Mouse (Mus musculus) embryonic stem cell, embryonic (primary cell): ENCODE measurements around the gene Cd93.

Experiments used
- CTCF ChIA-PET, 4 experiments: fragments of 300-600 bp in 2 of 4; fragments of 350-600 bp in 2 of 4; sonication (Branson Sonifier 250); formaldehyde crosslinking; loops; one replicate each; lab custom pipeline; 2022; ENCODE audit warnings: inconsistent platforms in 2 of 4; lab: Charles Lee
- POLR2A ChIA-PET, 4 experiments: fragments of 300-600 bp in 2 of 4; fragments of 350-600 bp in 2 of 4; sonication (Branson Sonifier 250); formaldehyde crosslinking; loops; one replicate each; lab custom pipeline; 2022; ENCODE audit warnings: antibody characterized with exemption in 4 of 4, inconsistent platforms in 1 of 4; lab: Charles Lee

Gene Cd93

DNA sequence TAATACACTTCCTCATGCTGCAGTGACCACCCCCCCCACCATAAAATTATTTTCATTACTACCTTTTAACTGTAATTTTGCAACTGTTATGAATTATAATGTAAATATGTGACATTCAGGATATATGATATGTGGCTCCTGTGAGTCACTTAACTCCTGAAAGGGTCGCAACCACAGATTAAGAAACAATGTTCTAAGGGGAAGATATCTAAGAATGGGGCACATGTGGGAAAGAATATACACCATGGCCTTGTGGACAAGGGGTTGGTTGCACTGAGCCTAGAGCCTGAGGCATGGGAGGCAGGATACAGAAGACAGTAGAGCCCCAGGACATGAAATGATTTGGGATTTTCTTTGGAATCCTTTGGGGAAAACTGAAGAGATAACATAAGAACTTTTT is 2.3 kb upstream of the Cd93 start:
- POLR2A ChIA-PET = no interaction called here

GRCm38 (mm10) chr2:148444472-148444871 is 1.1 kb upstream of the Cd93 start:
- CTCF ChIA-PET = interaction anchor here in 1 of 4 experiments (0.6 kb wide), 1 partner anchor 307 kb away, joined by 4 read pairs; no protein-coding TSS in a partner anchor
- POLR2A ChIA-PET = interaction anchor here in 1 of 4 experiments (0.8 kb wide), 1 partner anchor 389 kb away, joined by 3 read pairs; no protein-coding TSS in a partner anchor

More for the DNA sequence above, 2.3 kb upstream of the Cd93 start:
- CTCF ChIA-PET = no interaction called here

DNA sequence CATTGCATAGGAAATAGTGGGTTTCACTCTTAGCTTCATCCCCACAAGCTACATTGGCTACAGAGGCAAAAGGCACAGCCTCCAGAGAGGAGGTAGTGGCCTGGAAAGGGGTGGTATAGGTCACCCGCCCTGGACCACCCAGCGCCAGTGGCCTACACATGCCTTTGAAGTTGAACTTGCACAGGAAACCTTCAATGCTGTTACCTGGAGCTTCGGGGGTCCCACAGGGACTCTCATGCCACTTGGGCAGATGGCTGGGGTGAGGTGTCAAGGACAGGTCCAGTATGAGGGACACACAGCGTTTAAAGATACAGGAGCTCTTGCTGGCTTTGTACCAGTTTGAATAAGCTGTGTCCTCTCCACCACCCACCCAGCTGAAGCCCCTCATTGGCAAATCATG is 653 bp downstream of the Cd93 start:
- ChIA-PET CTCF (no interaction called here), POLR2A (no interaction called here)

- ChIA-PET CTCF (no interaction called here), POLR2A (no interaction called here)
Observed at GRCm38 (mm10) chr2:148442172-148442571, 1.2 kb downstream of the Cd93 start.

- ChIA-PET CTCF (no interaction called here), POLR2A (no interaction called here)
Observed at GRCm38 (mm10) chr2:148441421-148441820, 1.9 kb downstream of the Cd93 start.

- CTCF ChIA-PET = no interaction called here
- POLR2A ChIA-PET = interaction anchor here in 1 of 4 experiments (0.6 kb wide), 1 partner anchor 50 kb away, joined by 3 read pairs; no protein-coding TSS in a partner anchor
Observed at GRCm38 (mm10) chr2:148439691-148440276, 3.6 kb downstream of the Cd93 start.

DNA sequence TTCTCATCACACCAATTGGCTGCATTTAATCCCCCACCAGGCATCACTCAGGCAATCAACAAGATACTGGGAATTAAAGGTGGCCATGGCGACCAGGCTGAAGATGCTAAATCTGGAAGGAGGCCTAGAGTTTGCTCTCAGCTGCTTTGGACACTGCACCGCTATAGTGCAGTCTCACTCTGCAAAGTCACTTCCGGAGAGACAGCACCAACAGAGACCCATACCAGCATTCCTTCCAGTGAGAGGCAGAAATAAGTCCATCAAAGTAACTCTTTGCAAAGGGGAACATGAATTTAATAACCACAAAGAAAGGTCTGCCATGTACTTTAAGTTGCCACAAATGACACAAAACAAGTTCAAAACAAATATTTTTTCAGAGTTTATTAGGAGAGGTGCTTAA is 7.1 kb downstream of the Cd93 start:
- POLR2A ChIA-PET = no interaction called here
- CTCF ChIA-PET = no interaction called here

GRCm38 (mm10) chr2:148432346-148432745 is 11.0 kb downstream of the Cd93 start:
- ChIA-PET CTCF (no interaction called here), POLR2A (no interaction called here)

DNA sequence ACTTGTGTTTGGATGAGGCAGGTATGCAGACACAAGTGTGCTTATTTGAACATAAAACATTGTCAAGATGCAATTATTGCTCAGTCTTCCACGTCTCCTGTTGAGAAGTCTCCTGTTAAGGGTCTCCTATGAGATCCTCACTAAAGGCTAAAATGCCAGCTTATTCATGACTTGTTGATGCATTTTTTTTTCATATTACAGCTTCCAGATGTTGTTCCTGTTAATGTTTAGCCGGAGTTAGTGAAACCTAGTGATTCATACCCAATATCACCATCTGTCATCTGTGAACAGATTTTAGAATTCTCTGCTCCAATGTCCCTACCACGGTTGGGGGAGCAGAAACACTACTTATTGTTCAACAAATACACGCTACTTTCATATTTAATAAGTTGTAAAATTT is 12.4 kb downstream of the Cd93 start:
- POLR2A ChIA-PET = no interaction called here
- CTCF ChIA-PET = no interaction called here

GRCm38 (mm10) chr2:148429001-148429505 is 14.3 kb downstream of the Cd93 start:
- ChIA-PET CTCF (interaction anchor here in 1 of 4 experiments (0.6 kb wide), 1 partner anchor 21 kb away, joined by 3 read pairs; no protein-coding TSS in a partner anchor), POLR2A (interaction anchor here in 1 of 4 experiments (0.7 kb wide), 1 partner anchor 241 kb away, joined by 7 read pairs; no protein-coding TSS in a partner anchor)

GRCm38 (mm10) chr2:148428523-148428922 is 14.8 kb downstream of the Cd93 start:
- ChIA-PET CTCF (no interaction called here), POLR2A (no interaction called here)

GRCm38 (mm10) chr2:148427553-148427952 is 15.8 kb downstream of the Cd93 start:
- ChIA-PET POLR2A (no interaction called here), CTCF (no interaction called here)

DNA sequence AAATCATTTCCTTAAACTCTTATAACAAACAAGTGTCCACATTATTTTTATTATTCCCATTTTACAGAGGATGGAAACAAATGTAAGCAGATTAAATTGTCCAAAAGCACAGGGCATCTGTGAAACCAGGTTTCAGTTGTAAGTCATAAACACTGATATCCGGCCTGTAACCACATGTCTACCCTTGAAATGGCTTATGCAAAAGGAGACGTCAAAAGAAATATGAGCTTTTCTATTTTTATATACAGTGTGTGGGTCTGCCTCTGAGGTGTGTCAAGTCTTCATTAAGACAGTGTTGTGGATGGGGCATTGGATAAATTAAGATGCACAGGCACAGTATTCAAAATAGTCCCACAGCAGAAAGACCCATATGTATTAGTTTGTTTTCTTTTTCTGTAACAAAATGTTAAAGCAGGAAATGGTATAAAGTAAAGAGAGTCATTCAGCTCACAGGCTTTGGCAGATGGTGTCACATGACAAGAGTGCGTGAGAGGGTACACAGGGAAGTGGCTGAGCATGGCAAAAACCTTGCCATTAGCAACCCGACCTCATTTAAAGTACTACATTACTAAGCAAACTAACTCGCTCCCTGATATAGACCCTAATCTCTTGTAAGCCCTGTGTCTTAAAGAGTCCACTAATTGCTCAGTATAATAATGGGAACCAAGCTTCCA is 17.5 kb downstream of the Cd93 start:
- POLR2A ChIA-PET = no interaction called here
- CTCF ChIA-PET = no interaction called here

DNA sequence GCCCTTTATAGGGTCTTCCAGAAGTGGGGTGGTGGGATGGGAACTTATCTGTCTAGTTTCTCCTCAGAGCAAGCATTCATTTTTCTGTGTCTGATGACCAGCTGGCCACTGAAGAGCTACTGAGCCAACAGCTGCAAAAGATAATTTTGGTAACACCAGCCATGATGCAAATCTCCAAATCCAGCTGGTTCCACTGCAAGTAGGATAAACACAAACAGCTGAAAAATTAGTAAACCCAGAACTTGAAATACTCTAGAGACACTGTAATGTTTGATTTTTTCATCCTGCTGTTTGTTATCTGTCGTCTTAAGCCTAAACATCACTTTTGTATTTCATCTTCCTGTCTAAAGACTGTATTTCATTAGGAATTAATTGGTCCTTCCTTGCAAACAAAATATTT is 21.7 kb downstream of the Cd93 start:
- POLR2A ChIA-PET = interaction anchor here in 1 of 4 experiments (0.7 kb wide), 1 partner anchor 321 kb away, joined by 5 read pairs; no protein-coding TSS in a partner anchor
- CTCF ChIA-PET = interaction anchor here in 1 of 4 experiments (0.7 kb wide), 1 partner anchor 525 kb away, joined by 3 read pairs; no protein-coding TSS in a partner anchor

DNA sequence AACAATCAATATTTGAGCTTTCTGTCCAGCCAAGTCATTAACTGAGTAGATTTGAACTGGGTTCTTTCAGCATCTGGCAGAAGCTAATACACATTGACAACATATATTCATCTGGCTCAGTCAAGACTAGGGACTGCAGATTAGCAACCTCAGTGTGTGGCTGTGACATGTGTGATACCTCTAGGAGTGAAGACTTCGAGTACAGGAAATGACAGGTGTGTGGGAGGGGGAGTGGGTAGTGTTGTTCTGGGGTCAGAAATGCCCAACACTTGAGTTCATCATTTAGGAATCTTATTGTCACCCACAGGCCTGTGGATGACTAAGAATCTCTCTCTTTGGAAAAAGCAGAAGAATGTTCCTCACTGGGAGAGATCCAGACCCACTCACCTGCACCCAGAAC is 22.3 kb downstream of the Cd93 start:
- CTCF ChIA-PET = no interaction called here
- POLR2A ChIA-PET = no interaction called here

DNA sequence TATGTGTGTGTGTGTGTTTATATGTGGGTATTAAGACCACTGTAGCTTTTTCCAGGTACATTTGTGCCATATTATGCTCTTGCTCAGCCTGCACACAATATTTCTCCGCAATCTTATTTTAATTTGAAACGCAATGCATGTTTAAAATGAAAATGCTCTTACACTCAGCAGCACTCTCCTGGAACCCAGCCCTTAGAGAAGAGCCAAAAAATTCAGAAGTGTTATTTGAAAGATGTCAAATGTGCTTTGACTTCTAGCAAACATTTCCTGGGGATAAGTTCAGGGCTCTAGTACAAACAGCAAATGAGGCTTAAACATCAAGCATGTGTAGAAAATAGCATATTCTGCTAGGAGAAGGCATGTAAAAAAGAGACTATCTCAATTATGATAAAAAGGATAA is 23.6 kb downstream of the Cd93 start:
- POLR2A ChIA-PET = no interaction called here
- CTCF ChIA-PET = no interaction called here

DNA sequence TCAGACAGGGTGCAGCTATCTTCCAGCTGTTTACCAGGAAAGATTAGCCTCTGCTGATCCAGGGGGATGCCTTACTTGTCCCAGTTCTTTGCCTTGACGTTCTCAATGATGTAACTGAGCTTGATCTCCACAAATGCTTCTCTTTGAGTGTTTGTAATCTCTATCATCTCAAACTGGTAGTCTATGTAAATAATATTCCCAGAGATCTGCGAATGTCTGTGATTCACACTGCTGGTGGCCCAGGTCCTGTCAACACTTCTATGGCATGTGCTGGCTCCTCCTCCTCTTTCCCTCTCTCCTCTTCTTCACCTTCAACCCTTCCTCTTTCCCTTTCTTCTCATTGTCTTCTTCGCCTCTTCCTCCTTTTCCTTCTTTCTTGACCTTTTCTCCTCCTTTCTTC is 24.2 kb downstream of the Cd93 start:
- CTCF ChIA-PET = interaction anchor here in 1 of 4 experiments (0.6 kb wide), 1 partner anchor 10 kb away, joined by 5 read pairs; no protein-coding TSS in a partner anchor
- POLR2A ChIA-PET = interaction anchor here in 1 of 4 experiments (0.9 kb wide), 1 partner anchor 11 kb away, joined by 3 read pairs; the partner anchor contains the start of gene Thbd

DNA sequence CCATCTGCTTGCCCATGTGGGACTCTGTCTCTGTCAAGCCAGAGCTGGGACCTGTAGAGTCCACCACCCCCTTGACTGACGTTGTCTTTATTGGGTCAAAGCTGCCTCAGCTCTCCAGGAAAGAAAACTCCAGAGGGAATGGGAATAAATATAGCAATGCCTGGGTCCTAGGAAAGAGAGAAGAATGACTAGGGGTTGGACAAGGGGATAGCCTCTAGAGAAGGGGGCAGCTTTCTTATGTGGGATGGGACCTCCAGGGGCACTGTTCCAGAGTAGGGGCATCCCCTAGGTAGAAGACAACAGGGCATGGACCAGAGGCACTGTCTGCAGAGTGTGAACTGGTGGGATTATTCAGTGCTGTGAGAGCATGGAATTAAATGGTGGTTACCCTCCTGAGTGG is 33.5 kb downstream of the Cd93 start:
- POLR2A ChIA-PET = interaction anchor here in 2 of 4 experiments (0.6 to 3.5 kb wide), 6 partner anchors 9 to 437 kb away, joined by 3 to 17 read pairs (median 4); partner anchors contain the start of genes Nxt1 (in 1 of the 2) and Sstr4 (in 1 of the 2)
- CTCF ChIA-PET = interaction anchor here in 3 of 4 experiments (0.6 to 1.5 kb wide), 8 partner anchors 9 to 341 kb away, joined by 3 to 10 read pairs (median 4); partner anchors contain the start of gene Sstr4 (in 1 of the 3)

- CTCF ChIA-PET = interaction anchor here in 3 of 4 experiments (0.6 to 1.5 kb wide), 9 partner anchors 10 to 1394 kb away, joined by 3 to 10 read pairs (median 4); partner anchors contain the start of gene Sstr4 (in 1 of the 3)
Observed at GRCm38 (mm10) chr2:148409141-148409540, 34.2 kb downstream of the Cd93 start.

More at GRCm38 (mm10) chr2:148409141-148409540, 34.2 kb downstream of the Cd93 start:
- POLR2A ChIA-PET = interaction anchor here in 3 of 4 experiments (0.5 to 3.5 kb wide), 10 partner anchors 8 to 1295 kb away, joined by 3 to 17 read pairs (median 4); partner anchors contain the start of genes Sstr4 (in 3 of the 3) and Nxt1 (in 1 of the 3)
